35 mouse cellular contexts compared by ENCODE assay signal in the genomic region with DNA sequence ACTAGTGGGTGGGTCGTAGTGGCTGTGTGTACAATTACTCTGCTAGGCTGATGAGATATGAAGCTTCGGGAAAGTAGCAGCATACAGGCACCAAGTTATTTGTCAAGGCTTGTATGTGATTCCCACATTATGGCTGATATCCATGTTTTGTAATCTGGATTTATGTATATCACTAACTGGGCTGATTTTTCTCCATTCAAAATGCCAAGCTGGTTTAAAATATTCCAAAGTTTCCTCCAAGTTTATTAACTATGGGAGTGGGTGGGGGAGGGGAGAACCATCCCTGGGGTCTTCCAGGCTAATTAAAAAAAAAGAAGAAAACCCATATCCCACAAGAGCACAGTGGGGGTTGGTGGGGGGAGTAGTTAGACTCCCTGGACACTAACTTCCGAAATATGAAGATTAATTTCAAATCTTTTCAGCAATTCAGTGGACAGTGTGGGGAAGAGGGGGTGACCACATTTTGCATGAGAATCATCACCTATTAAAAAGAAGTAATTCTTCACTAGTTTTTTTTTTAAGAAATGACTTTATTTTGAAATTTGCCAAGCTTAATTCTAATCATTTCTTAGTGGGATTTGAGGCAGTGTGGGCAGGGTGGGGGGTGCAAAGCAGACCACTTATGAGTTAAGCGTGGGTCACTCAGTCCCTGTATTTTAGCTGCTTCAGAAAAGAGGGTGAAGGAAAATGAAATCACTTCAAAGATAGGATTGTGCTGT. TPM values are rescaled to one million over a fixed set of nuclear protein-coding genes. Genes with fewer than 3 reads are reported as not detected.
A peak's percentile ranks its signal among the peaks of the same experiment; 100 is the strongest.
DNase-seq lines count a peak whose midpoint lies in the region; ATAC-seq lines count a peak whose summit lies in the region.
"Had no signal": no experiment of that assay in that cellular context is flagged by ENCODE, and none has a peak within 500 bp of the region (broad histone marks: within the 10 kb centered on the region; RNA-seq: fewer than 3 reads in every experiment).

No protein-coding gene starts in this region.

- H3K27ac ChIP-seq in forebrain, embryonic 13.5 days: no peak overlapping the region
- H3K27ac ChIP-seq in midbrain, embryonic 13.5 days: peak overlapping the region; percentile 90
- no peak overlapping the region for H3K27ac ChIP-seq in neural tube, embryonic 15.5 days (replicated peaks)
- H3K27ac ChIP-seq: embryonic facial prominence, embryonic 12.5 days; limb, embryonic 10.5 days; limb, embryonic 15.5 days; liver, embryonic 13.5 days had no signal

- no peaks in the 10 kb centered on the region for H3K36me3 ChIP-seq in forebrain, embryonic 13.5 days (ENCODE audit: poor library complexity, severe bottlenecking)
- H3K36me3 ChIP-seq in midbrain, embryonic 13.5 days: no peaks in the 10 kb centered on the region
- H3K36me3 ChIP-seq in neural tube, embryonic 15.5 days: no peaks in the 10 kb centered on the region
- H3K36me3 ChIP-seq: embryonic facial prominence, embryonic 12.5 days; limb, embryonic 10.5 days; limb, embryonic 15.5 days; liver, embryonic 13.5 days had no signal

- peaks cover 48% of the 10 kb centered on the region for H3K4me1 ChIP-seq in forebrain, embryonic 13.5 days
- H3K4me1 ChIP-seq in midbrain, embryonic 13.5 days (replicated peaks): peaks cover 50% of the 10 kb centered on the region
- peaks cover 12% of the 10 kb centered on the region for H3K4me1 ChIP-seq in neural tube, embryonic 15.5 days

- ATAC-seq in forebrain, embryonic 13.5 days: no peak
- ATAC-seq in midbrain, embryonic 13.5 days: no peak
- no peak for ATAC-seq in neural tube, embryonic 15.5 days (ENCODE audit: low FRiP score)
- ATAC-seq: intestine, postnatal 0 days; lung, postnatal 0 days had no signal

- WGBS in forebrain, embryonic 13.5 days: 19% methylated on average over 4 of the region's 4 CpGs
- WGBS in midbrain, embryonic 13.5 days: 14% methylated on average over 4 of the region's 4 CpGs
- WGBS in neural tube, embryonic 15.5 days: 25% methylated on average over 4 of the region's 4 CpGs

- no peak overlapping the region for H3K4me3 ChIP-seq in forebrain, embryonic 13.5 days
- peak overlapping the region; percentile 69 for H3K4me3 ChIP-seq in midbrain, embryonic 13.5 days (replicated peaks)
- H3K4me3 ChIP-seq in neural tube, embryonic 15.5 days (replicated peaks): no peak overlapping the region
- H3K4me3 ChIP-seq: embryonic facial prominence, embryonic 12.5 days; limb, embryonic 10.5 days; limb, embryonic 15.5 days; liver, embryonic 13.5 days; megakaryocyte, embryonic 14.5 days had no signal

- no peaks in the 10 kb centered on the region for H3K9me3 ChIP-seq in forebrain, embryonic 13.5 days (replicated peaks)
- H3K9me3 ChIP-seq in midbrain, embryonic 13.5 days: no peaks in the 10 kb centered on the region
- H3K9me3 ChIP-seq in neural tube, embryonic 15.5 days (replicated peaks): no peaks in the 10 kb centered on the region
- H3K9me3 ChIP-seq: embryonic facial prominence, embryonic 12.5 days; limb, embryonic 10.5 days; limb, embryonic 15.5 days; liver, embryonic 13.5 days had no signal

- no peak overlapping the region for H3K9ac ChIP-seq in forebrain, embryonic 13.5 days
- peak overlapping the region; percentile 97 for H3K9ac ChIP-seq in midbrain, embryonic 13.5 days (replicated peaks)
- H3K9ac ChIP-seq in neural tube, embryonic 15.5 days (replicated peaks): no peak overlapping the region
- H3K9ac ChIP-seq: embryonic facial prominence, embryonic 12.5 days; limb, embryonic 15.5 days; liver, embryonic 13.5 days had no signal

- peak overlapping the region; percentile 21 for H3K4me2 ChIP-seq in forebrain, embryonic 13.5 days
- peak overlapping the region; percentile 89 for H3K4me2 ChIP-seq in midbrain, embryonic 13.5 days (replicated peaks)
- no peak overlapping the region for H3K4me2 ChIP-seq in neural tube, embryonic 15.5 days
- H3K4me2 ChIP-seq: embryonic facial prominence, embryonic 12.5 days; limb, embryonic 15.5 days; liver, embryonic 13.5 days had no signal

- H3K27me3 ChIP-seq in forebrain, embryonic 13.5 days: peaks cover 93% of the 10 kb centered on the region
- peaks cover 36% of the 10 kb centered on the region for H3K27me3 ChIP-seq in midbrain, embryonic 13.5 days
- H3K27me3 ChIP-seq in neural tube, embryonic 15.5 days (replicated peaks): peaks cover 91% of the 10 kb centered on the region
- H3K27me3 ChIP-seq: CH12.LX had no signal

- peak; percentile 48 for DNase-seq in embryo, embryonic 10.5 days (ENCODE audit: low spot score)
- no peak for DNase-seq in embryo, embryonic 11 days
- DNase-seq in heart, adult 11 months: peak; percentile 14
- no peak for DNase-seq in heart, postnatal 4 days
- no peak for DNase-seq in cerebellum, adult 9-10 months
- DNase-seq: adrenal gland, adult 8-10 months; cerebellum, adult 9-11 months; gastrocnemius, postnatal 10 days; heart, postnatal 14 days; kidney, adult 9 months; kidney, postnatal 10 days; layer of hippocampus, adult 9-11 months; liver, embryonic 13.5 days; lung, adult 18-20 months; lung, postnatal 4 days; right cerebral cortex, adult 18-20 months; spleen, adult 18-20 months; thymus, postnatal 25 days had no signal

RNA-seq across cellular contexts. Expression of a gene that starts 2.7 kb away (rescaled TPM):
- not detected for total RNA-seq in heart, postnatal 4 days (2021)
- polyA plus RNA-seq in forebrain, embryonic 13.5 days (2015; fragmentation: Nextera tagmentation; extraction: Ambion mirVana): 24.9 and 36.8 TPM in 2 replicates
- polyA plus RNA-seq in midbrain, embryonic 13.5 days (2015; fragmentation: Nextera tagmentation; extraction: Ambion mirVana): 133 and 155 TPM in 2 replicates
- 0.14 TPM in 1 of 2 replicates, not detected in the other for polyA plus RNA-seq in neural tube, embryonic 15.5 days (2015; fragmentation: Nextera tagmentation; extraction: Ambion mirVana)
- total RNA-seq: adrenal gland, adult 8-10 months; adrenal gland, postnatal 4 days; CH12.LX; common myeloid progenitor, adult 5-6 weeks; gastrocnemius, postnatal 10 days; heart, postnatal 14 days had no signal
- polyA plus RNA-seq: C2C12; gonadal fat pad, adult 2 months; heart, embryonic 14.5 days; intestine, postnatal 0 days; large intestine, adult 2 months; limb, embryonic 10.5 days; limb, embryonic 15.5 days; liver, embryonic 13.5 days; lung, postnatal 0 days; stomach, embryonic 16.5 days had no signal

Comparison
In these comparisons a context has a peak if more than half of its experiments do, and no peak if none do; other contexts are left out.
1. DNase-seq: peak in embryo, embryonic 10.5 days (single experiment) and heart, adult 11 months (single experiment); none in embryo, embryonic 11 days (single experiment), heart, postnatal 4 days (single experiment) and cerebellum, adult 9-10 months (single experiment).
2. RNA of a gene that starts 2.7 kb away (polyA plus RNA-seq): 133 to 155 TPM in midbrain, embryonic 13.5 days and 24.9 to 36.8 TPM in forebrain, embryonic 13.5 days; 0.14 TPM in neural tube, embryonic 15.5 days; every median in the first group is over 10 times any median in the second.